Comparison of ENCODE assay signal across 14 mouse cellular contexts in the genomic region with DNA sequence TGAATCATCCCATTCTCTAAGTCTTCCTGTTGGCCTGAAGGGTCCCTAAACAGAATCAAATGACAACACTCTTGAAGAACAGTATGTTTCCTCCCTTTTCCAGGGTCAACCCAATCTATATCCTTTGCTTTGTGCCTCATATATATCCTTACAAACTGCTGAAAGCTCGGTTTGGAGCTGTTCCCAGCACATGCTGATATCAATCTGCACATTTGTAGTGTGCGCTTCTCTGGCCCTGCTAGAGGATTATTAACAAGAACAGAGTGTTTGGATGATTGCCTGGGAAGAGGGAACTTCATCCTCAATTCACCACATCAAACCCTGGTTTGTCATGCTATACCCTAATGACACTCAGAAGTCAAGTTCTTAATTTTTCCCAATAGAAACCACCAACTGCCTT.
DNase-seq lines count a peak whose midpoint lies in the region.
"Had no signal": no experiment of that assay in that cellular context is flagged by ENCODE, and none has a peak within 500 bp of the region (broad histone marks: within the 10 kb centered on the region; RNA-seq: fewer than 3 reads in every experiment).

No protein-coding gene starts in this region.

- peak; percentile 22 to 57 for DNase-seq in cerebellum, postnatal 25 days
- no peak for DNase-seq in cerebellum, adult 11 months
- DNase-seq in layer of hippocampus, adult 11-12 months (ENCODE audit: low spot score), result peak; percentile 16
- no peak for DNase-seq in layer of hippocampus, postnatal 25 days (ENCODE audit: extremely low spot score in 1 of 2, low spot score in 1 of 2)
- DNase-seq in NIH3T3 (ENCODE audit: low read depth), result peak; percentile 94
- peak; percentile 36 for DNase-seq in layer of hippocampus, adult 9-11 months
- DNase-seq in adrenal gland, postnatal 25 days, result no peak
- DNase-seq in frontal cortex, postnatal 36 days (ENCODE audit: low spot score in 2 of 2), result no peak
- DNase-seq: heart, postnatal 14 days; kidney, adult 11 months; kidney, postnatal 36 days; liver, embryonic 13.5 days; lung, postnatal 14 days; right cerebral cortex, adult 18-20 months had no signal

Comparison
In these comparisons a context has a peak if more than half of its experiments do, and no peak if none do; other contexts are left out.
1. DNase-seq: peak in cerebellum, postnatal 25 days (2 of 2), layer of hippocampus, adult 11-12 months (single experiment), NIH3T3 (single experiment) and layer of hippocampus, adult 9-11 months (single experiment); none in cerebellum, adult 11 months (single experiment), layer of hippocampus, postnatal 25 days (0 of 2), adrenal gland, postnatal 25 days (single experiment) and frontal cortex, postnatal 36 days (0 of 2).